Mouse (Mus musculus): Measurements from ENCODE around the gene Tspan17.
A peak's percentile ranks its signal among the peaks of the same experiment; 100 is the strongest.

Tspan17 gene

GRCm38 (mm10) chr13:54788740-54789560 lies at the start of gene Tspan17:
TSS of gene Tspan17 (plus strand) at chr13:54789377.
- DNase-seq (ENCODE audit: low read depth): peak; percentile 95

- DNase-seq (ENCODE audit: low read depth): no peak
Measured at GRCm38 (mm10) chr13:54746110-54746509, 43.1 kb upstream of the Tspan17 start.

GRCm38 (mm10) chr13:54746896-54747295 lies 42.3 kb upstream of the Tspan17 start:
- DNase-seq (ENCODE audit: low read depth): no peak

GRCm38 (mm10) chr13:54748190-54748589 lies 41.0 kb upstream of the Tspan17 start:
- no peak for DNase-seq (ENCODE audit: low read depth)

- DNase-seq (ENCODE audit: low read depth): no peak
Measured at GRCm38 (mm10) chr13:54748721-54749060, 40.5 kb upstream of the Tspan17 start.

- DNase-seq (ENCODE audit: low read depth): peak; percentile 8
Measured at GRCm38 (mm10) chr13:54749061-54749863, 39.9 kb upstream of the Tspan17 start.

- DNase-seq (ENCODE audit: low read depth): peak; percentile 10
Measured at GRCm38 (mm10) chr13:54749864-54750411, 39.2 kb upstream of the Tspan17 start, which contains the start of gene Gprin1. TSS of gene Gprin1 (minus strand) at chr13:54749874.

GRCm38 (mm10) chr13:54750699-54751098 lies 38.5 kb upstream of the Tspan17 start:
- DNase-seq (ENCODE audit: low read depth): peak; percentile 54

GRCm38 (mm10) chr13:54752656-54753055 lies 36.5 kb upstream of the Tspan17 start:
- DNase-seq (ENCODE audit: low read depth): no peak

GRCm38 (mm10) chr13:54753733-54754132 lies 35.4 kb upstream of the Tspan17 start:
- no peak for DNase-seq (ENCODE audit: low read depth)

GRCm38 (mm10) chr13:54754169-54755080 lies 34.8 kb upstream of the Tspan17 start:
- DNase-seq (ENCODE audit: low read depth): no peak

- DNase-seq (ENCODE audit: low read depth): no peak
Measured at GRCm38 (mm10) chr13:54755201-54755830, 33.9 kb upstream of the Tspan17 start.

- no peak for DNase-seq (ENCODE audit: low read depth)
Measured at GRCm38 (mm10) chr13:54756156-54756712, 32.9 kb upstream of the Tspan17 start.

GRCm38 (mm10) chr13:54757093-54757830 lies 31.9 kb upstream of the Tspan17 start:
- DNase-seq (ENCODE audit: low read depth): no peak

GRCm38 (mm10) chr13:54758045-54758755 lies 31.0 kb upstream of the Tspan17 start:
- peak; percentile 71 for DNase-seq (ENCODE audit: low read depth)

- no peak for DNase-seq (ENCODE audit: low read depth)
Measured at GRCm38 (mm10) chr13:54758756-54759470, 30.3 kb upstream of the Tspan17 start.

GRCm38 (mm10) chr13:54759496-54759895 lies 29.7 kb upstream of the Tspan17 start:
- no peak for DNase-seq (ENCODE audit: low read depth)

GRCm38 (mm10) chr13:54760164-54760795 lies 28.9 kb upstream of the Tspan17 start:
- DNase-seq (ENCODE audit: low read depth): no peak
